Mouse (Mus musculus): Measurements from ENCODE around the gene Krt5. TPM values are rescaled to one million over a fixed set of nuclear protein-coding genes. Genes with fewer than 3 reads are reported as not detected.

Krt5 gene
- polyA plus RNA-seq, 1 experiment from 2014 or later: not detected

- H3K9ac ChIP-seq: no peak overlapping the region
- 60% methylated on average over 11 of the region's 11 CpGs for WGBS
- no peak for DNase-seq
- H3K27me3 ChIP-seq (ENCODE audit: insufficient read depth, low read length): no peaks in the 10 kb centered on the region
- H3K36me3 ChIP-seq (ENCODE audit: insufficient read depth): no peaks in the 10 kb centered on the region
- H3K27ac ChIP-seq (ENCODE audit: low read depth): no peak overlapping the region
- no peak for ATAC-seq (ENCODE audit: insufficient read depth)
- 0 out of 2 replicates have a peak, but pooled peaks have one; percentile 26 for TF ChIP-seq CTCF (IDR thresholded peaks at IDR 0.05; ENCODE audit: low read depth)
- no peaks in the 10 kb centered on the region for H3K9me3 ChIP-seq (ENCODE audit: low read depth, low read length)
- H3K4me3 ChIP-seq (ENCODE audit: low read depth, low read length): no peak overlapping the region
- no peak overlapping the region for H3K4me2 ChIP-seq
- H3K4me1 ChIP-seq (ENCODE audit: insufficient read depth): no peaks in the 10 kb centered on the region
Measured at GRCm38 (mm10) chr15:101708683-101709082, 4.0 kb downstream of the Krt5 start.

GRCm38 (mm10) chr15:101707454-101707853 is 5.2 kb downstream of the Krt5 start:
- Histone ChIP-seq H3K36me3 (ENCODE audit: insufficient read depth) (no peaks in the 10 kb centered on the region), H3K4me3 (ENCODE audit: low read depth, low read length) (no peak overlapping the region), H3K4me2 (no peak overlapping the region), H3K27ac (ENCODE audit: low read depth) (no peak overlapping the region), H3K9ac (no peak overlapping the region), H3K9me3 (ENCODE audit: low read depth, low read length) (no peaks in the 10 kb centered on the region), H3K4me1 (ENCODE audit: insufficient read depth) (no peaks in the 10 kb centered on the region), H3K27me3 (ENCODE audit: insufficient read depth, low read length) (no peaks in the 10 kb centered on the region)
- TF ChIP-seq CTCF (IDR thresholded peaks at IDR 0.05; ENCODE audit: low read depth): no peak
- no peak for DNase-seq
- no peak for ATAC-seq (ENCODE audit: insufficient read depth)
- 68% methylated on average over 9 of the region's 9 CpGs for WGBS

GRCm38 (mm10) chr15:101704066-101704465 is 8.6 kb downstream of the Krt5 start:
- ATAC-seq (ENCODE audit: insufficient read depth) (no peak), DNase-seq (peak; percentile 66)
- Histone ChIP-seq H3K4me1 (ENCODE audit: insufficient read depth) (no peaks in the 10 kb centered on the region), H3K27ac (ENCODE audit: low read depth) (no peak overlapping the region), H3K4me2 (no peak overlapping the region), H3K9me3 (ENCODE audit: low read depth, low read length) (no peaks in the 10 kb centered on the region), H3K4me3 (ENCODE audit: low read depth, low read length) (no peak overlapping the region), H3K9ac (no peak overlapping the region), H3K27me3 (ENCODE audit: insufficient read depth, low read length) (no peaks in the 10 kb centered on the region), H3K36me3 (ENCODE audit: insufficient read depth) (no peaks in the 10 kb centered on the region)
- WGBS: 68% methylated on average over 4 of the region's 4 CpGs
- peak; percentile 58 for TF ChIP-seq CTCF (IDR thresholded peaks at IDR 0.05; ENCODE audit: low read depth)

GRCm38 (mm10) chr15:101702380-101702779 is 10.3 kb downstream of the Krt5 start:
- Histone ChIP-seq H3K9me3 (ENCODE audit: low read depth, low read length) (no peaks in the 10 kb centered on the region), H3K9ac (no peak overlapping the region), H3K4me2 (no peak overlapping the region), H3K4me1 (ENCODE audit: insufficient read depth) (no peaks in the 10 kb centered on the region), H3K36me3 (ENCODE audit: insufficient read depth) (no peaks in the 10 kb centered on the region), H3K4me3 (ENCODE audit: low read depth, low read length) (no peak overlapping the region), H3K27me3 (ENCODE audit: insufficient read depth, low read length) (no peaks in the 10 kb centered on the region), H3K27ac (ENCODE audit: low read depth) (no peak overlapping the region)
- TF ChIP-seq CTCF (IDR thresholded peaks at IDR 0.05; ENCODE audit: low read depth): no peak
- DNase-seq (no peak), ATAC-seq (ENCODE audit: insufficient read depth) (no peak)
- WGBS: 34% methylated on average over 2 of the region's 2 CpGs

GRCm38 (mm10) chr15:101699866-101700265 is 12.8 kb downstream of the Krt5 start:
- Histone ChIP-seq H3K36me3 (ENCODE audit: insufficient read depth) (no peaks in the 10 kb centered on the region), H3K27ac (ENCODE audit: low read depth) (no peak overlapping the region), H3K9ac (no peak overlapping the region), H3K4me1 (ENCODE audit: insufficient read depth) (no peaks in the 10 kb centered on the region), H3K4me3 (ENCODE audit: low read depth, low read length) (no peak overlapping the region), H3K4me2 (no peak overlapping the region), H3K27me3 (ENCODE audit: insufficient read depth, low read length) (no peaks in the 10 kb centered on the region), H3K9me3 (ENCODE audit: low read depth, low read length) (no peaks in the 10 kb centered on the region)
- 71% methylated on average over 8 of the region's 8 CpGs for WGBS
- DNase-seq (no peak), ATAC-seq (ENCODE audit: insufficient read depth) (no peak)
- no peak for TF ChIP-seq CTCF (IDR thresholded peaks at IDR 0.05; ENCODE audit: low read depth)

GRCm38 (mm10) chr15:101699192-101699591 is 13.5 kb downstream of the Krt5 start:
- H3K27ac ChIP-seq (ENCODE audit: low read depth): no peak overlapping the region
- ATAC-seq (ENCODE audit: insufficient read depth) (no peak), DNase-seq (no peak)
- 41% methylated on average over 3 of the region's 3 CpGs for WGBS
- no peaks in the 10 kb centered on the region for H3K4me1 ChIP-seq (ENCODE audit: insufficient read depth)
- no peak overlapping the region for H3K4me3 ChIP-seq (ENCODE audit: low read depth, low read length)
- H3K9ac ChIP-seq: no peak overlapping the region
- H3K27me3 ChIP-seq (ENCODE audit: insufficient read depth, low read length): no peaks in the 10 kb centered on the region
- no peak overlapping the region for H3K4me2 ChIP-seq
- no peak for TF ChIP-seq CTCF (IDR thresholded peaks at IDR 0.05; ENCODE audit: low read depth)
- H3K9me3 ChIP-seq (ENCODE audit: low read depth, low read length): no peaks in the 10 kb centered on the region
- no peaks in the 10 kb centered on the region for H3K36me3 ChIP-seq (ENCODE audit: insufficient read depth)

GRCm38 (mm10) chr15:101697326-101698188 is 15.1 kb downstream of the Krt5 start:
- ATAC-seq (ENCODE audit: insufficient read depth): no peak
- DNase-seq: no peak

More at GRCm38 (mm10) chr15:101697326-101698188, 15.1 kb downstream of the Krt5 start:
- Histone ChIP-seq H3K4me1 (ENCODE audit: insufficient read depth) (no peaks in the 10 kb centered on the region), H3K36me3 (ENCODE audit: insufficient read depth) (no peaks in the 10 kb centered on the region), H3K4me3 (ENCODE audit: low read depth, low read length) (no peak overlapping the region), H3K27me3 (ENCODE audit: insufficient read depth, low read length) (no peaks in the 10 kb centered on the region), H3K9me3 (ENCODE audit: low read depth, low read length) (no peaks in the 10 kb centered on the region), H3K27ac (ENCODE audit: low read depth) (no peak overlapping the region), H3K9ac (no peak overlapping the region), H3K4me2 (no peak overlapping the region)
- 70% methylated on average over 8 of the region's 8 CpGs for WGBS
- TF ChIP-seq CTCF (IDR thresholded peaks at IDR 0.05; ENCODE audit: low read depth): no peak
